Comparison of ENCODE assay signal across 10 mouse cellular contexts in genomic region chr11:88675526-88676353, GRCm38 (mm10). TPM values are rescaled to one million over a fixed set of nuclear protein-coding genes. Genes with fewer than 3 reads are reported as not detected.
A peak's percentile ranks its signal among the peaks of the same experiment; 100 is the strongest.
DNase-seq lines count a peak whose midpoint lies in the region; ATAC-seq and TF ChIP-seq lines count a peak whose summit lies in the region.
"Had no signal": no experiment of that assay in that cellular context is flagged by ENCODE, and none has a peak within 500 bp of the region (broad histone marks: within the 10 kb centered on the region; RNA-seq: fewer than 3 reads in every experiment).

No protein-coding gene starts in this region.

- no peaks in the 10 kb centered on the region for H3K9me3 ChIP-seq in forebrain, embryonic 13.5 days (replicated peaks)
- H3K9me3 ChIP-seq in forebrain, postnatal 0 days (ENCODE audit: low read length), result no peaks in the 10 kb centered on the region
- no peaks in the 10 kb centered on the region for H3K9me3 ChIP-seq in kidney, embryonic 15.5 days (replicated peaks)
- H3K9me3 ChIP-seq in intestine, postnatal 0 days (ENCODE audit: control insufficient read depth), result no peaks in the 10 kb centered on the region

- peaks cover 40% of the 10 kb centered on the region for H3K4me1 ChIP-seq in forebrain, embryonic 13.5 days
- no peaks in the 10 kb centered on the region for H3K4me1 ChIP-seq in forebrain, postnatal 0 days (ENCODE audit: insufficient read depth)
- peaks cover 36% of the 10 kb centered on the region for H3K4me1 ChIP-seq in kidney, embryonic 15.5 days
- H3K4me1 ChIP-seq in intestine, postnatal 0 days (replicated peaks; ENCODE audit: control insufficient read depth, insufficient read depth, low read length), result no peaks in the 10 kb centered on the region

- H3K9ac ChIP-seq in forebrain, embryonic 13.5 days, result no peak overlapping the region
- no peak overlapping the region for H3K9ac ChIP-seq in forebrain, postnatal 0 days
- no peak overlapping the region for H3K9ac ChIP-seq in kidney, embryonic 15.5 days
- peak overlapping the region; percentile 11; the same call in 1 of the 2 replicates for H3K9ac ChIP-seq in intestine, postnatal 0 days (ENCODE audit: low read depth, low read length)
- H3K9ac ChIP-seq: liver, embryonic 14.5 days had no signal

- no peak overlapping the region for H3K4me3 ChIP-seq in forebrain, embryonic 13.5 days
- no peak overlapping the region for H3K4me3 ChIP-seq in forebrain, postnatal 0 days (ENCODE audit: low read depth, low read length)
- H3K4me3 ChIP-seq in kidney, embryonic 15.5 days (replicated peaks), result no peak overlapping the region
- no peak overlapping the region for H3K4me3 ChIP-seq in intestine, postnatal 0 days (ENCODE audit: low read depth, low read length)

- WGBS in forebrain, embryonic 13.5 days, result 84% methylated on average over 18 of the region's 18 CpGs
- 76% methylated on average over 18 of the region's 18 CpGs for WGBS in forebrain, postnatal 0 days
- WGBS in kidney, embryonic 15.5 days, result 59% methylated on average over 18 of the region's 18 CpGs
- WGBS in intestine, postnatal 0 days, result 49% methylated on average over 18 of the region's 18 CpGs

- no peak overlapping the region for H3K4me2 ChIP-seq in forebrain, embryonic 13.5 days
- no peak overlapping the region for H3K4me2 ChIP-seq in forebrain, postnatal 0 days (ENCODE audit: low read depth)
- H3K4me2 ChIP-seq in kidney, embryonic 15.5 days, result no peak overlapping the region
- H3K4me2 ChIP-seq in intestine, postnatal 0 days (replicated peaks; ENCODE audit: low read depth), result no peak overlapping the region

- DNase-seq in forebrain, postnatal 0 days, result no peak
- DNase-seq in kidney, adult 11 months, result no peak
- DNase-seq in MN1 (ENCODE audit: low spot score), result peak; percentile 76
- no peak for DNase-seq in B cell, adult 2 months
- no peak for DNase-seq in cerebellum, adult 9-10 months

- peaks cover 74% of the 10 kb centered on the region for H3K36me3 ChIP-seq in forebrain, embryonic 13.5 days (ENCODE audit: poor library complexity, severe bottlenecking)
- no peaks in the 10 kb centered on the region; the same call in 1 of the 2 replicates for H3K36me3 ChIP-seq in forebrain, postnatal 0 days (ENCODE audit: insufficient read depth)
- peaks cover 68% of the 10 kb centered on the region for H3K36me3 ChIP-seq in kidney, embryonic 15.5 days
- H3K36me3 ChIP-seq in intestine, postnatal 0 days (ENCODE audit: control insufficient read depth, insufficient read depth), result 0 out of 2 replicates have a peak, but pooled peaks cover 5% of the 10 kb centered on the region

- no peaks in the 10 kb centered on the region for H3K27me3 ChIP-seq in forebrain, embryonic 13.5 days
- H3K27me3 ChIP-seq in forebrain, postnatal 0 days (ENCODE audit: insufficient read depth, low read length), result no peaks in the 10 kb centered on the region
- no peaks in the 10 kb centered on the region for H3K27me3 ChIP-seq in kidney, embryonic 15.5 days
- H3K27me3 ChIP-seq in intestine, postnatal 0 days (replicated peaks; ENCODE audit: control insufficient read depth, insufficient read depth, low read length), result no peaks in the 10 kb centered on the region
- H3K27me3 ChIP-seq: Patski had no signal

- ATAC-seq in forebrain, embryonic 13.5 days, result no peak
- ATAC-seq in forebrain, postnatal 0 days, result no peak
- no peak for ATAC-seq in kidney, embryonic 15.5 days (replicated peaks; ENCODE audit: low FRiP score)
- ATAC-seq in intestine, postnatal 0 days, result no peak
- ATAC-seq: Patski had no signal

- TF ChIP-seq CTCF in forebrain, postnatal 0 days (IDR thresholded peaks at IDR 0.05; ENCODE audit: low read depth), result no peak
- TF ChIP-seq CTCF in intestine, postnatal 0 days (IDR thresholded peaks at IDR 0.05; ENCODE audit: low read depth), result no peak

- 0 out of 2 replicates have a peak overlapping the region, but pooled peaks have one; percentile 22 for H3K27ac ChIP-seq in forebrain, embryonic 13.5 days
- no peak overlapping the region for H3K27ac ChIP-seq in forebrain, postnatal 0 days (ENCODE audit: low read depth, low read length)
- H3K27ac ChIP-seq in kidney, embryonic 15.5 days, result peak overlapping the region; percentile 5; the same call in 1 of the 2 replicates
- H3K27ac ChIP-seq in intestine, postnatal 0 days (ENCODE audit: low read depth, low read length), result no peak overlapping the region
- H3K27ac ChIP-seq: liver, embryonic 14.5 days had no signal

RNA-seq across cellular contexts. Expression of gene Msi2, which starts 42.6 kb away (rescaled TPM):
- 31.5 and 36.5 TPM in 2 replicates for polyA plus RNA-seq in forebrain, embryonic 13.5 days (2015; fragmentation: Nextera tagmentation; extraction: Ambion mirVana)
- total RNA-seq in forebrain, postnatal 0 days (2014; rRNA removed), result 81.4 and 107 TPM in 2 replicates
- 9.8 and 18.5 TPM in 2 replicates for polyA plus RNA-seq in forebrain, postnatal 0 days (2015; fragmentation: Nextera tagmentation; extraction: Ambion mirVana)
- 29.1 and 29.3 TPM in 2 replicates for polyA plus RNA-seq in kidney, embryonic 15.5 days (2015; fragmentation: Nextera tagmentation; extraction: Ambion mirVana)
- polyA plus RNA-seq in intestine, postnatal 0 days (2015; fragmentation: Nextera tagmentation; extraction: Ambion mirVana), result 7.5 and 8.9 TPM in 2 replicates

Comparison
In these comparisons a context has a peak if more than half of its experiments do, and no peak if none do; other contexts are left out.
1. H3K27ac ChIP-seq: peak in forebrain, embryonic 13.5 days (single experiment) and kidney, embryonic 15.5 days (single experiment); none in forebrain, postnatal 0 days (single experiment) and intestine, postnatal 0 days (single experiment).